Mouse (Mus musculus): ENCODE data around the gene Zbtb11.

The Zbtb11 gene

GRCm38 (mm10) chr16:55970416-55970815 lies 3.3 kb upstream of the Zbtb11 start:
- no peak for DNase-seq (ENCODE audit: low spot score)

- DNase-seq (ENCODE audit: low spot score) = no peak
Measured at GRCm38 (mm10) chr16:55971735-55972615, 1.7 kb upstream of the Zbtb11 start.

DNA sequence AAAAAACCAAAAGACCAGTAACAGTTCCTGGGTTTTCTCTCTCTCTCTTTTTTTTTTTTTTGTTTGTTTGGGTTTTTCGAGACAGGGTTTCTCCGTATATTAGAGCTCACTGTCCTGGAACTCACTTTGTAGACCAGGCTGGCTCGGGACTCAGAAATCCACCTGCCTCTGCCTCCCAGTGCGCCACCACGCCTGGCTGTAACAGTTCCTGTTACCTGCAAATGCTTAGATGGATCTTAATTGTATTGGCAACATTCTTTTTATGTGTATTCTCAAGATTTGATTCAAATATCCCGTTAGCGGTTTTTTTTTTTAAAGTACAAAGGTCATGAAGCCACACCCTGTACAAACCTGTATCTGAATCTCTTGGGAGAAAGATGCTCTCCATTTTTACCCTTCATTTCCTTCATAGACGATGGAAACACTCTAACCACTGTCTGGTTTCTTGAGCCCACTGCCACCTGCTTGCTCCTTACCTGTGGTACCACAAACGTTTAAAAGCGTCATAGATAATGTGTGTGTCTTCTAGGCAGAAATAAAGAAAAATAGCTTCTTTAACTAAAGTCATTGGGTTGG lies 969 bp upstream of the Zbtb11 start:
- DNase-seq (ENCODE audit: low spot score) = no peak

- peak; percentile 77 for DNase-seq (ENCODE audit: low spot score)
Measured at GRCm38 (mm10) chr16:55974256-55974902, 696 bp downstream of the Zbtb11 start.

DNA sequence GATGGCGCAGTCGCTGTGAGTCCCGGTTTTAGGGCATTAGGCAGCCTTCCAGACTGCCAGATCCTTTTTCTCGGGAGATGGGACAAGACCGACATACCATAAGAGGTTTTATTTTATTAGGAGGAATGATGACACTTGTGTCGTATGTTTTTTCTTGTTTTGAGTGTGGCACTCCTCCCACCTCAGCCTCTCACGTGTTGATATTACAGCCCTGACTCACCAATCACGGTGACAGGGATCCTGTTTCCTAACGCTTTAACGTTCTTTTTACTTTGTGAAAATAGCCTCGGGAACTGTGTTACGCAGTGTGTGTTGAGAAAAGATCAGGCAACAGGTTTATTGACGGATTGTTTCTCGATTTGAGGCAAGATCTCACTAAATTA lies 1.2 kb downstream of the Zbtb11 start:
- DNase-seq (ENCODE audit: low spot score) = no peak

GRCm38 (mm10) chr16:55986001-55986400 lies 12.3 kb downstream of the Zbtb11 start:
- no peak for DNase-seq (ENCODE audit: low spot score)

DNA sequence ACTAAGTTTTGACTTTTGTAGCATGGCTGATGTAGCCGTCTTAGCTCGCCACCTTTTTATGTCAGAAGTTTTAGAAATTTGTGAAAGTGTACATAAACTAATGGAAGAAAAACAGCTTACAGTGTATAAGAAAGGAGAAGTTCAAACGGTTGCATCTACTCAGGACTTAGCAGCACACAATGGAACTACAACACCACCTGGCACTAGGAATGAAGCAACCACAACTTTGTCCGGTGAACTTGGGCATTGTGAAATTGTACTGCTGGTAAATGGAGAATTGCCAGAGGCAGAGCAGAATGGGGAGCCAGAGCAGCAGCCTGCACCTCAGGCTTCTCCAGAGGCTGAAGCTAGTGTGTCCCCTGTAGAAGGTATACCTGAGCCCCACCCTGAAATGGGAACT lies 16.6 kb downstream of the Zbtb11 start:
- no peak for DNase-seq (ENCODE audit: low spot score)

- no peak for DNase-seq (ENCODE audit: low spot score)
Measured at GRCm38 (mm10) chr16:55994235-55994634, 20.6 kb downstream of the Zbtb11 start.

DNA sequence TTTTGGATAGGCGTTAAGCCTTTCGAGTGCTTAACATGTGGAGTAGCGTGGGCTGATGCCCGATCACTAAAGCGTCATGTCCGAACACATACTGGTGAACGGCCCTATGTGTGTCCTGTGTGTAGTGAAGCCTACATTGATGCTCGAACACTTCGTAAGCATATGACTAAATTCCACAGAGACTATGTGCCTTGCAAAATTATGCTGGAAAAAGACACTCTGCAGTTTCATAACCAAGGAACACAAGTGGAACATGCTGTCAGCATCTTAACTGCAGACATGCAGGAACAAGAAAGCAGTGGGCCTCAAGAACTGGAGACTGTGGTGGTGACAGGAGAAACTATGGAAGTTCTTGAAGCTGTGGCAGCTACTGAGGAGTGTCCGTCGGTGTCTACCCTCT lies 33.1 kb downstream of the Zbtb11 start:
- no peak for DNase-seq (ENCODE audit: low spot score)

DNA sequence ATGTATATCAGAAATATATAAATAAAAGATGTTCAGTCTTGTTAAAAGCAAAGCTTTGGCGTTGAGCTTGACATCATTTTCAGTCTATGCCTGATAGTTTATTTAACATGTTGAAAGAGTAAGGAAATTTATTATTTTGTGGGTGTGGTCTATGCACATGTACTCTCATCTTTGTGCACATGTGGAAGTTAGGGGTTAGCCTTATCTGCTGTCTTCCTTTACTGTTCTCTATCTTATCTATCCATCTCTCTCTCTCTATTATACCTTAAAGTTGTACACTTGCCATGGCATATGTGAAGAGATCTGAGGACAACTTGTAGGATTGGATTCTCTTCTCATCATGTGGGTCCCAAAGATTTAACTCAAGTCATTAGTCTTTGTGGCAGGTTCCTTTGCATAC lies 35.2 kb downstream of the Zbtb11 start:
- no peak for DNase-seq (ENCODE audit: low spot score)

DNA sequence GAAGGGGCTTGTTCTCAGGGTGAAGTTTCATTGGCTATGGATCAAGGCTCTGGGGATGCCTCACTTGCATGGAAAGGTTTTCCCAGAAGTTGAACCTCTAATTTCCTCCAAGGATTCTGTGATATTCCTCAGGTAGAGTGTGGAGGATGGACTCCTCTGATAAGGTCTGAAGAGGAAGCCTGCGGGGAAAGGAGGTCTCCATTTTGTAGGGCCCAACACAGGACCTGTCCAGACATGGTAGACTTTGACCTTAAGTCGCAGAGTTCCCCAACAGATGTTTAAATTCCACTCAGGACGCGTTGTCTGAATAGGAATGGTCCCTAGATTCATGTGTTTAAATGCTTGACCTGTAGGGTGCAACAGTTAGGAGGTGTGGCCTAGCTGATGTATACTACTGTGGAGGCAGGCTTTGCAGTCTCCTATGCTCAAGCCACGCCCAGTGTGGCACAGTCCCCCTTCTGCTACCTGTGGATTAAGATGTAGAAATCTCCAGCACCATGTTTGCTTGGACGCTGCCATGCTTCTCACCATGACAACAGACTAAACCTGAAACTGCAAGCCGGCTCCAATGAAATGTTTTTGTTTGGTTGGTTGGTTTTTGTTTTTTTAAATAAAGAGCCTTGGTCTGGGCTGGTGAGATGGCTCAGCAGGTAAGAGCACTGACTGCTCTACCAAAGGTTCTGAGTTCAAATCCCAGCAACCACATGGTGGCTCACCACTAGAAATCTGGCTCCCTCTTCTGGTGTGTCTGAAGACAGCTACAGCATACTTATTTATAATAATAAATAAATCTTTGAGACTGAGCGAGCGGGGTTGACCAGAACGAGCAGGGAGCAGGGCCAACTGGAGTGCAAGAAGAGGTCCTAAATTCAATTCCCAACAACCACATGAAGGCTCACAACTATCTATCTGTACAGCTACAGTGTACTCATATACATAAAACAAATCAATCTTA lies 39.4 kb downstream of the Zbtb11 start:
- DNase-seq (ENCODE audit: low spot score) = no peak

- no peak for DNase-seq (ENCODE audit: low spot score)
Measured at GRCm38 (mm10) chr16:56014076-56014475, 40.4 kb downstream of the Zbtb11 start.

DNA sequence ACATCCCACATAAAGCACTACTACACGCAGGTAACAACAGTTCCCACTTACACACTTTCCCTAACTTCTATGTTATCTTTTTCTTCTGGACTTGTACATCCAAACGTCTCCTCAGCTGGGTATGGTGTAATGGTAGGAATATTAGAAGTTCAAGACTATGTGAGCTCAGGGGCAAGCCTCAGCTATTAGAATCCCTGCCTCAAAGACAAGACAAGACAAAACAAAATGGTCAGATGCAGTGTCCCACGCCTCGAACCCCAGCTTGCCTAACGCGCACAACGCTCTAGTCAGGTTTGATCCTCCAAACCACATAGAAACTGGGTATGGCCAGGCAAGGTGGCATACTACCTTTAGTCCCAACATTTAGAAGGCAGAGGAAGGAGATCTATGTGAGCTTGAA lies 46.0 kb downstream of the Zbtb11 start:
- no peak for DNase-seq (ENCODE audit: low spot score)

- no peak for DNase-seq (ENCODE audit: low spot score)
Measured at GRCm38 (mm10) chr16:56027854-56028629, 54.4 kb downstream of the Zbtb11 start.

- no peak for DNase-seq (ENCODE audit: low spot score)
Measured at GRCm38 (mm10) chr16:56028722-56029551, 55.3 kb downstream of the Zbtb11 start.

- DNase-seq (ENCODE audit: low spot score) = peak; percentile 96
Measured at GRCm38 (mm10) chr16:56029661-56030082, 56.0 kb downstream of the Zbtb11 start, which contains the start of gene Pcnp. TSS of gene Pcnp (minus strand) at chr16:56029739.

GRCm38 (mm10) chr16:56034566-56034965 lies 60.9 kb downstream of the Zbtb11 start:
- no peak for DNase-seq (ENCODE audit: low spot score)

DNA sequence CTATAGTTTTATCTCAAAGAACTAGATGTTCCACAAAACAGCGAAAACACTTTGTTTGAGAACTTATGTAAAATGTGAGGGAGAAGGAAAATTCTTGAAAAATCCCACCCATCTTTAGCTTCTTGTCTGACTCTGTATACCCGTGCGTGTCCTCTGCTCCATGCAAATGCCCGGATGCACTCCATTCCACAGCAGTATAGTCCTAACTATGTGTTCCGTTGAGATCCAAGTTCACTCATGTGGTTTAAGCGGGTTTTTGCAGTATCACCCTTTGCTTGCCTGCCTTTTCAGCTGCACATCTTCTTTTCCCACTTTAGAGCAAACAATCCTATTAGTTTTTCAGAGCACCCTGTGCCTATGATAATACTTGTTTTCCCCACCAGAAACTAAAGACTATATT lies 62.8 kb downstream of the Zbtb11 start:
- DNase-seq (ENCODE audit: low spot score) = no peak

DNA sequence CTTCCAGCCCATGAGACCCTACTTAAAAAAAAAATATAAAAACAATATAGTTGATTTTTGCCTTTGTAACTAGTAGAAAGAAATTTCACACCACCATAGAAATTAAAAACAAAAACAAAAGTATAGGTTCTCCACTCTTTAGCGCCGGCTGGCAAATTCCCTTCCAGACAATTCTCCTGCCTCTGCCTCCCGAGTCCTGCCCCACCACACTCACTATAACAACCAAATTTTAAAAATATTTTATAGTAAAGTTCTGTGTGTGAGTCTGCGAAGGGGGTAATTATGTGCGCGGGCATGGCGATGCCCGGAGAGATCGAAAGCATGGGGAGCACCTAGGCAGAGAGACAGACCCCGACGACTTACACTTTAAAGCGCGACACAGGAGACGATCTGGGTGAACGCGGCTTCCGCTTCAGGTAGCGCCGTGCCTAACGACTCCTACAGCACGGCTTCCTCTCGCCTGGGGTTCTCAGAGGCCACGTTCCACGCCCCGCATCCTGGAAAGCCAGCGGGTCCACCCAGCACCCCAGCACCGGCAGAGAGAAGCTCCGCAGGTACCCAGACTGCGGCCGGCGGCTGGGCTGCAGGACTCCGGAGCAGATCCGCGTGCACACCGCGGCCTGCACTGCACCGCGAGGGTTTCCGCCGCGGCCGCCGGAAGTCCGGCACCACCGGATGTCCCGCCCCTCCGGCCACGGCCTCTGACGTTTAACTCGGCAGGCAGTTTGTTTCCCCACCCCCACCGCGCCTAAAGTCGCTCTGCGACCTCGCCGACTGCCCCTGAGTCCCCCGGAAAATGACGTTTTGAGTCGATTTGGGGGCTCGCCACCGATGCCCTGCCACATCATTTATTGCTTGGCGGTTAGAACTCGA lies 63.7 kb downstream of the Zbtb11 start, which contains the start of gene Trmt10c:
Gene Trmt10c (minus strand): TSS at position 682 of the 873 bp plus-strand sequence.
- peak; percentile 95 for DNase-seq (ENCODE audit: low spot score)

Data from urinary bladder, postnatal 25 days (tissue).